Mouse (Mus musculus) intestine, postnatal 0 days (tissue): ENCODE results near the gene Upf1. TPM values are rescaled to one million over a fixed set of nuclear protein-coding genes. Genes with fewer than 3 reads are reported as not detected.
A peak's percentile ranks its signal among the peaks of the same experiment; 100 is the strongest.

Source experiments
- ATAC-seq: fragments of 200-750 bp; cut with Nextera tagmentation; 2 replicates; pipeline ENCODE4 v1.8.0; 2017; ENCODE audit warnings: mild to moderate bottlenecking, moderate TSS enrichment, moderate library complexity
- H3K27ac ChIP-seq: fragments of 300-500 bp; sonication (generic); 2 replicates; pipeline ENCODE4 v1.5.1; 2014; ENCODE audit warnings: mild to moderate bottlenecking, low read depth, low read length, moderate library complexity
- H3K27me3 ChIP-seq: fragments of 300-500 bp; sonication (generic); replicated peaks from 2 replicates; pipeline ENCODE4 v1.6.1; 2014; ENCODE audit warnings: low read length, mixed read lengths; ENCODE audit not compliant: control insufficient read depth, insufficient read depth
- H3K36me3 ChIP-seq: fragments of 300-500 bp; sonication (generic); 2 replicates; pipeline ENCODE4 v1.6.1; 2014; ENCODE audit warnings: mild to moderate bottlenecking, moderate library complexity; ENCODE audit not compliant: control insufficient read depth, insufficient read depth
- H3K4me1 ChIP-seq: fragments of 300-500 bp; sonication (generic); replicated peaks from 2 replicates; pipeline ENCODE4 v1.6.1; 2014; ENCODE audit warnings: antibody characterized with exemption, low read length, mixed read lengths; ENCODE audit not compliant: control insufficient read depth, insufficient read depth
- H3K4me2 ChIP-seq: fragments of 300-500 bp; sonication (generic); replicated peaks from 2 replicates; pipeline ENCODE4 v1.6.1; 2014; ENCODE audit warnings: low read depth, mild to moderate bottlenecking, moderate library complexity
- H3K4me3 ChIP-seq: fragments of 300-500 bp; sonication (generic); 2 replicates; pipeline ENCODE4 v1.5.1; 2014; ENCODE audit warnings: low read depth, low read length
- H3K9ac ChIP-seq: fragments of 300-500 bp; sonication (generic); 2 replicates; pipeline ENCODE4 v1.6.1; 2014; ENCODE audit warnings: mild to moderate bottlenecking, low read depth, low read length
- H3K9me3 ChIP-seq: fragments of 300-500 bp; sonication (generic); 2 replicates; pipeline ENCODE4 v1.6.1; 2016; ENCODE audit warnings: mixed run types; ENCODE audit not compliant: control insufficient read depth
- CTCF ChIP-seq: sonication (generic); IDR thresholded peaks from 2 replicates; pipeline ENCODE4 v1.5.1; 2016; ENCODE audit warnings: low read depth, mild to moderate bottlenecking, control low read depth, antibody characterized with exemption, moderate library complexity
- WGBS: fragments of 180-500 bp; shearing (Covaris S2); extraction: QIAGEN DNeasy Blood & Tissue Kit; methylation state at CpG from one replicate; pipeline ENCODE4 v1.1.7; 2014; 5-methylcytosine and 5-hydroxymethylcytosine counted together
- polyA plus RNA-seq: library from polyadenylated mRNA; unstranded; fragments of >200 nt; fragmentation: Nextera tagmentation; extraction: Ambion mirVana; gene quantifications from 2 replicates; pipeline ENCODE4 v1.2.1, GENCODE M21; 2015

Upf1 gene
- polyA plus RNA-seq, 1 experiment from 2014 or later: 10.1 TPM

GRCm38 (mm10) chr8:70374318-70374927 lies 21.3 kb upstream of the Upf1 start:
- H3K9ac ChIP-seq: 0 out of 2 replicates have a peak overlapping the region, but pooled peaks have one; percentile 12
- TF ChIP-seq CTCF: no peak
- peak; percentile 49 for ATAC-seq
- peak overlapping the region; percentile 64 for H3K4me2 ChIP-seq
- H3K4me1 ChIP-seq: 0 out of 2 replicates have a peak, but pooled peaks cover 3% of the 10 kb centered on the region
- no peaks in the 10 kb centered on the region for H3K36me3 ChIP-seq
- no peak overlapping the region for H3K27ac ChIP-seq
- peaks cover 62% of the 10 kb centered on the region for H3K27me3 ChIP-seq
- peak overlapping the region; percentile 42 for H3K4me3 ChIP-seq
- H3K9me3 ChIP-seq: no peaks in the 10 kb centered on the region
- 1% methylated on average over 48 of the region's 53 CpGs for WGBS

- Histone ChIP-seq H3K4me1 (0 out of 2 replicates have a peak, but pooled peaks cover 3% of the 10 kb centered on the region), H3K4me2 (peak within 1 kb of the TSS; percentile 64), H3K9ac (no peak within 1 kb of the TSS), H3K4me3 (peak within 1 kb of the TSS; percentile 42), H3K9me3 (no peaks in the 10 kb centered on the region), H3K27ac (no peak within 1 kb of the TSS), H3K27me3 (peaks cover 62% of the 10 kb centered on the region), H3K36me3 (no peaks in the 10 kb centered on the region)
- ATAC-seq: no peak
- TF ChIP-seq CTCF: no peak
- WGBS: 5% methylated on average over 47 of the region's 47 CpGs
Observed at GRCm38 (mm10) chr8:70373397-70374317, 20.6 kb upstream of the Upf1 start, which contains the start of gene Comp. Gene Comp (plus strand): TSS chr8:70373558.

- TF ChIP-seq CTCF: no peak
- Histone ChIP-seq H3K27ac (no peak overlapping the region), H3K4me3 (no peak overlapping the region), H3K27me3 (peaks cover 46% of the 10 kb centered on the region), H3K4me1 (0 out of 2 replicates have a peak, but pooled peaks cover 3% of the 10 kb centered on the region), H3K4me2 (no peak overlapping the region), H3K9me3 (no peaks in the 10 kb centered on the region), H3K9ac (no peak overlapping the region), H3K36me3 (no peaks in the 10 kb centered on the region)
- 63% methylated on average over 6 of the region's 6 CpGs for WGBS
- ATAC-seq: no peak
Observed at GRCm38 (mm10) chr8:70371951-70372350, 18.9 kb upstream of the Upf1 start.

GRCm38 (mm10) chr8:70370476-70370875 lies 17.4 kb upstream of the Upf1 start:
- ATAC-seq: no peak
- peaks cover 32% of the 10 kb centered on the region for H3K27me3 ChIP-seq
- no peak overlapping the region for H3K9ac ChIP-seq
- H3K4me3 ChIP-seq: no peak overlapping the region
- 0 out of 2 replicates have a peak, but pooled peaks cover 3% of the 10 kb centered on the region for H3K4me1 ChIP-seq
- WGBS: 85% methylated on average over 7 of the region's 7 CpGs
- no peaks in the 10 kb centered on the region for H3K36me3 ChIP-seq
- no peak overlapping the region for H3K4me2 ChIP-seq
- H3K9me3 ChIP-seq: no peaks in the 10 kb centered on the region
- no peak for TF ChIP-seq CTCF
- H3K27ac ChIP-seq: no peak overlapping the region

- Histone ChIP-seq H3K4me1 (peaks cover 6% of the 10 kb centered on the region; the same call in 1 of the 2 replicates), H3K27ac (no peak overlapping the region), H3K27me3 (no peaks in the 10 kb centered on the region; the same call in 1 of the 2 replicates), H3K9ac (no peak overlapping the region), H3K36me3 (no peaks in the 10 kb centered on the region), H3K9me3 (no peaks in the 10 kb centered on the region), H3K4me3 (no peak overlapping the region), H3K4me2 (no peak overlapping the region)
- 62% methylated on average over 5 of the region's 5 CpGs for WGBS
- ATAC-seq: no peak
- no peak for TF ChIP-seq CTCF
Observed at GRCm38 (mm10) chr8:70366588-70366987, 13.5 kb upstream of the Upf1 start.

DNA sequence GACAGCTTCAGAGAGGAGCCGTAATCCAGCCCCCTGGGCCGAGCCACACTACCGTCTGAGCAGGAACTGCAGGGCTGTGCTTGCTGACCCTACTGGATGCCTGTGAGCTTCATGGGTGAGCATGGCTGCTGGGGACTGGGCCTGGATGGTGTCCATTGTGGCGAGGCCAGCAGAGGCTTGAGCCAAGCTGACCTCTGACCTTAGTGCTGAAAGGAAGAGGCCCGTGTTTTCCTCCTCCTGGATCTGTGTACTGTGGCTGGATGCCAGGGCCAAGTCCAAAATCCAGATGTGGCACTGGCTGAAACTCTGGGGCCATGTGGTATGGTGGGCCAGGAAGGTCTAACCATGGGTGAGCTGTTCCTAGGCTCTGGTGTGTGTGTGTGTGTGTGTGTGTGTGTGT lies 11.0 kb upstream of the Upf1 start:
- WGBS: 23% methylated on average over 5 of the region's 5 CpGs
- H3K9me3 ChIP-seq: no peaks in the 10 kb centered on the region
- H3K4me3 ChIP-seq: no peak overlapping the region
- H3K9ac ChIP-seq: no peak overlapping the region
- no peaks in the 10 kb centered on the region for H3K36me3 ChIP-seq
- no peak overlapping the region for H3K27ac ChIP-seq
- H3K4me1 ChIP-seq: peaks cover 6% of the 10 kb centered on the region; the same call in 1 of the 2 replicates
- no peak for TF ChIP-seq CTCF
- no peak overlapping the region for H3K4me2 ChIP-seq
- ATAC-seq: peak; percentile 58
- no peaks in the 10 kb centered on the region for H3K27me3 ChIP-seq
